Mouse (Mus musculus) urinary bladder, postnatal 0 days (tissue): ENCODE data around the gene Tgfb2. TPM values are rescaled to one million over a fixed set of nuclear protein-coding genes. Genes with fewer than 3 reads are reported as not detected.

ENCODE experiments used
- polyA plus RNA-seq: library from polyadenylated mRNA; unstranded; fragments of >200 nt; fragmentation: Nextera tagmentation; extraction: Ambion mirVana; gene quantifications from 2 replicates; pipeline ENCODE4 v1.2.1, GENCODE M21; 2015

The Tgfb2 gene
- 25.0 and 40.3 TPM in 2 replicates for polyA plus RNA-seq

DNA sequence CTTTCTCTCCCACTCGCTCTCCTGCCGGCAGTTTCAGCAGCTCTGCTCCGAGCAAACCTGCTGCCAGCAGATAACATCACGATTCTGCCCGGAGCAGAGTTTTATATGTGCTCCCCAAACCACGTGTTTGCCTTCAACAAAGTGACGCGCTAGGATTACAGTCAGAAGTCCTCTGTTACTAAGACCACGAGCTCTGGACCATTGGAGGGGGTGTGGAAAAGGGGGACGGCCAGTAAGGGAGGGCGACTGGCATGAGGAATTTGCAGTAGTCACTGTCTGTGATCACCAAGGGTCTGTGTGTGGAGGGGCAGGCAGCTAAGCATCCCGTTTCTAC, at the start of gene Tgfb2:
TSS of gene Tgfb2 (minus strand) at position 75 of the 334 bp plus-strand sequence.

DNA sequence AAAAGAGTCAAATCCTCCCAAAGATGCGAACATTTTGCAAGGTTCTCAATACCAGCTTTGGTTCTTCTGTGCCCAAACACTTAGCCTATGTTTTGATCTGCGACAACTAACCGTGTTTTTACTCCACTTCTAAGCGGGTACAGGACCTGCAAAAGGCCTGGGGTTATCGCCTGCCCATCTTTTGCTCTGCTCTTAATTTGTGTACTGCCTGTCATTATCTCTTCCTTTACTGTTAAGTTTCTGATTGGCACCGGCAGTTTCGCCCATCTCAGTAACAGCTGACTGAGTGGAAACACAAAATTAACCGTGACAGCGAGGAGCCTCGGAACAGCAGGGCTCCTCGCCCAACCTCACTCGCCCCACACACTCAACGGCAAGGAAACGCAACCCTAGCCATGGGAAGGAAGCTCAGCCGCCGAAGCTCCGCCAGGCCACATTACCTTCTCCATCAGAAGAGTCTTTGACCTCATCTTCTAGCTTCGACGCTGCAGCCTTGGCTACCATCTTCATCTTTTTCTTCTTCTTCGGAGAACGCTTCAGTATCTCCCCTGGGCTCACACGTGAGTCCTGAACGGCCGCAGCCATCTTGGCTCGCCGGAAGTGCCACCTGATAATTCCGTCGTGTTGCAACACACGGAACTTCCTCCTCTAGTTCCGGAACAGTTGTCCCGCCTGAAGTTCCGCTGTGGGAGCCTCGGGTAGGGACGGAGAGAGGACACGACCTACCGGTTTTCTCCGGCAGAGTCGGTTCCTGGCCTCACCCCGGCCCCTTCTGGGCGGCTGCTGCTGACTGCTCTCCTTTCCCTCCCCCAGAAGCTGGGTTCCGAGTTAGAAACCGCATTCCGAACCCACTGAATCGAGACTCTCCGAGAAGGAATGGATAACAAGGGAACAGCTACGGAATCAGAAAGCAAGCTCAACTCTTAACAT, 43.2 kb upstream of the Tgfb2 start, which contains the start of gene Rrp15:
TSS of gene Rrp15 (minus strand) at position 635 of the 930 bp plus-strand sequence.

Other genes with a start within 250 kb of the Tgfb2 start
- gene Rrp15, start 43.4 kb upstream of the Tgfb2 start, polyA plus RNA-seq: 34.2 and 38.4 TPM in 2 replicates